Comparison of ENCODE assay signal across 8 mouse cellular contexts in the genomic region with DNA sequence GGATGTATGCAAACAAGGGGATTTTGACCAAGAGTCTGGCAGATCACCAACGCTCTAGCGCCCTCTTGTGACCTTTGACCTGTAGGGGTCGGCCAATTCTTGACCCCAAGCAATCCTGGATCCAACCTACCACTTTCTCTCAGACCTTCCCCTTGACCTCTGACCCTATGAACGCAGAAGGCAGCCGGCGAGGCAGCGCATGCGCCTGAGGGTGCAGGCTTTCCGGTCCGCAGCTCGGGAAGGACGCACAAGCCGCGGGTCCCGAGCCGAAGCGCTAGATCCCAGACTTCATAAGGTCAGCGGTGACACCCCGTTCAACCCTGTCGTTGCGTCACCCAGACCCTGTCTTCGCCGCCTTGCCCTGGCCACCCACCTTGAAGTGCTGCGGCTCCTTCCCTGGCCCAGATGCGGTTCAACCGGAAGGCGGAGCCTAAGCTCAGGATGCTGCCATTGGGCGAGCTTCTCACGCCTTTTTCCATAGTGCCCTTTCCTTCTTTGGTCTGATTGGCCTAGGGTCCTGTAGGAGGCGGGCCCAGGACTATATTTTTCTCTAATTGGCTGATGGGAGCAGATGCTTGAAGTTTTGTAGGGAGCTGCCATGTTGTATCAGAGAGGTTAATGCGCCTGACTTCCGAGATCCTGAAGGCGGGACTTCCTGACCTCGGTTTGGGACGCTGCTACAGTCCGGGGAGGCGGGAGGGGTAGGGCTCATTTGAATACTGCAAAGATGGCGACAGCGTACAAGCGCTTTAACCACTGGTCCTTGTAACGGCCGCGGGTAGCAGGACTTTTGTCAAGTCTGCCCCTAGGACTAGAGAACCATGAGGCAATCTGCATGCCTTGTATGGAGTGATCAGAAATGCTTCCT. TPM values are rescaled to one million over a fixed set of nuclear protein-coding genes. Genes with fewer than 3 reads are reported as not detected.
DNase-seq lines count a peak whose midpoint lies in the region; ATAC-seq and TF ChIP-seq lines count a peak whose summit lies in the region.

Gene Ndufs8, minus strand, starts transcription at position 438 of the 868 bp plus-strand sequence.

- H3K27me3 ChIP-seq in megakaryocyte, embryonic 14.5 days (replicated peaks), result no peaks in the 10 kb centered on the region

- H3K4me3 ChIP-seq in cortical plate, adult 2 months (ENCODE audit: insufficient read depth, low read length), result peak within 1 kb of the TSS; percentile 78
- peak within 1 kb of the TSS; percentile 94 for H3K4me3 ChIP-seq in megakaryocyte, embryonic 14.5 days (replicated peaks)

- peak; percentile 79 for TF ChIP-seq POLR2A in cortical plate, adult 2 months (IDR thresholded peaks at IDR 0.05; ENCODE audit: extremely low read depth, insufficient read depth, low read length)

- DNase-seq in gastrocnemius, adult 8-10 months (ENCODE audit: low spot score in 2 of 2), result peak; percentile 86 to 91
- DNase-seq in hindlimb bud, embryonic 11.5 days (ENCODE audit: extremely low spot score, low read depth, low spot score), result peak; percentile 97
- peak; percentile 88 to 98 for DNase-seq in left cerebral cortex, adult 8-10 months (ENCODE audit: low spot score in 2 of 2)
- peak; percentile 95 to 98 for DNase-seq in right cerebral cortex, postnatal 10 days (ENCODE audit: low spot score in 2 of 2)
- peak; percentile 73 for DNase-seq in urinary bladder, postnatal 25 days (ENCODE audit: low spot score)

- H3K36me3 ChIP-seq in megakaryocyte, embryonic 14.5 days (replicated peaks; ENCODE audit: low read length), result peaks cover 47% of the 10 kb centered on the region

- H3K27ac ChIP-seq in cortical plate, adult 2 months (ENCODE audit: insufficient read depth, low read length), result peak within 1 kb of the TSS; percentile 93

- TF ChIP-seq CTCF in cortical plate, adult 2 months (IDR thresholded peaks at IDR 0.05; ENCODE audit: extremely low read depth, insufficient read depth, low read length), result no peak

- peaks cover 5% of the 10 kb centered on the region; the same call in 1 of the 2 replicates for H3K4me1 ChIP-seq in cortical plate, adult 2 months (ENCODE audit: control insufficient read depth, insufficient read depth, low read length)
- H3K4me1 ChIP-seq in megakaryocyte, embryonic 14.5 days, result peaks cover 71% of the 10 kb centered on the region

- ATAC-seq in activated CD4-positive, CD25-positive, alpha-beta regulatory T cell, adult 4 months, result peak; percentile 98

- H3K9me3 ChIP-seq in megakaryocyte, embryonic 14.5 days, result no peaks in the 10 kb centered on the region

RNA-seq across cellular contexts. Expression of gene Ndufs8, which starts in this region (rescaled TPM):
- 100 to 1,000 TPM; 262 to 298 TPM for polyA plus RNA-seq in activated CD4-positive, CD25-positive, alpha-beta regulatory T cell, adult 4 months (2017; shearing (Covaris generic))
- polyA plus RNA-seq in cortical plate, adult 2 months (2012; rRNA removed), result 274 and 288 TPM in 2 replicates
- total RNA-seq in gastrocnemius, adult 8-10 months (2022), result 100 to 1,000 TPM; 222 to 255 (median 235) TPM
- 100 to 1,000 TPM; 136 to 159 (median 145) TPM for total RNA-seq in left cerebral cortex, adult 8-10 months (2022)
- 38.8 and 142 TPM in 2 replicates for polyA plus RNA-seq in megakaryocyte, embryonic 14.5 days (2012; ENCODE audit: insufficient read depth, low replicate concordance)

Comparison
In these comparisons a context has a peak if more than half of its experiments do, and no peak if none do; other contexts are left out.
1. Peak in every context shown above with its lines: DNase-seq, ATAC-seq, H3K4me3 ChIP-seq and H3K27ac ChIP-seq.